Mouse (Mus musculus): ENCODE measurements around the gene Prkn. TPM values are rescaled to one million over a fixed set of nuclear protein-coding genes. Genes with fewer than 3 reads are reported as not detected.

Gene Prkn
- polyA plus RNA-seq, 1 experiment from 2014 or later: 1.5 TPM

DNA sequence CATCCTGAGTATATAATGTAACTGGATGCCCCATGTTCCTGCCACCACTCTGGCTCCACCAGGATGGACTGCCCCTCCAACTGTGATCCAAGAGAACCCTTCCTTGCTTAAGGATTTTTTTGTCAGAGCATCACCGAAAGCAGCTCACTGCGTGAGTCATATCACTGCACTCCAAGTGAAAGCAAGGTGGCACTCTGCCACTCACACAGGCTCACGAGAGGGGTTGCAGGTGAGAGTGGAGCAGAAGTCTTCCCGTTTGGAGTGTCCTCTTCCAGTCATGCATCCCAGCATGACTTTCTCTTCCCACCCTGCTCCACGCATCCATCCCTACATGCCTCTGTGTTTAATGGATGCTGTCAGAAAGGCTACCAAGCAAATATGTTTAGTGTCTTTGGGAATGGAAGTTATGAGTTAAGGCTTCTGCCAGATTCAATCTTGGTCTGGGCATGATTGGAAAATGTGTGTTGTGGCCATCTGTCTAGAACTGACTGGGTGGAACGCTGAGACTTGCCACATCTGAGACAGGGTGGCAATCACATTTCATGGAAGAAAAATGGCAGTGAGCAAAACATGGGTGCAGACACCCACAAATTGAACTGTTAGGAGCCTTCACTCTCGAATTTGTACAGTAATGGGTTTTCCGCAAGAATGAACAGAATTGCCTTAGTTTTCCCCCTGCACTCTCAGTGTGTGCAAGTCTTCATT, 778.9 kb downstream of the Prkn start:
- no peak overlapping the region for H3K9ac ChIP-seq (replicated peaks)
- H3K36me3 ChIP-seq: no peaks in the 10 kb centered on the region
- no peak overlapping the region for H3K4me2 ChIP-seq
- ATAC-seq (ENCODE audit: insufficient number of reproducible peaks, insufficient read depth, low FRiP score, low TSS enrichment, low read depth): no peak
- WGBS: 88% methylated on average over 8 of the region's 8 CpGs
- no peaks in the 10 kb centered on the region for H3K4me1 ChIP-seq (replicated peaks)
- H3K4me3 ChIP-seq (replicated peaks): no peak overlapping the region
- no peaks in the 10 kb centered on the region for H3K9me3 ChIP-seq
- H3K27ac ChIP-seq: no peak overlapping the region
- 0 out of 2 replicates have a peak, but pooled peaks cover 5% of the 10 kb centered on the region for H3K27me3 ChIP-seq

DNA sequence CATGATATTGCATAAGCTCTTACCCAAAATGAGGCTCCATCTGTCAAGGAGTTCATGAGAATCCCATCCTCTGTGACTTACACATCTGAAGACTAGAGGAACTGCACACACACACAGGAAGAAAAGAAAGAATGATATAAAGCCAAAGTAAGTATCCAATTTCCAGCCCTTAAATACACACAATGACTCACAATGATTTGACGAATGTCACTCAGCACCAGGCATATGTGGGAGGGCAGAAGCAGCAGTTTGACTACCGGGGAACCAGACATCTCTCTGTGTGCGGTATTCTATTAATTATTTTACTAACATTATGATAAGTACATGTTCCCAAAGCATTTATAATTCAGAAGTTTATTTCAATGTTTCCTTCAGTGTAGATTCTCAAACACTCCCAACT, 780.6 kb downstream of the Prkn start:
- H3K4me1 ChIP-seq (replicated peaks): no peaks in the 10 kb centered on the region
- H3K27me3 ChIP-seq: no peaks in the 10 kb centered on the region
- H3K9ac ChIP-seq (replicated peaks): no peak overlapping the region
- ATAC-seq (ENCODE audit: insufficient number of reproducible peaks, insufficient read depth, low FRiP score, low TSS enrichment, low read depth): no peak
- H3K27ac ChIP-seq: no peak overlapping the region
- no peak overlapping the region for H3K4me3 ChIP-seq (replicated peaks)
- no peak overlapping the region for H3K4me2 ChIP-seq
- no peaks in the 10 kb centered on the region for H3K9me3 ChIP-seq
- H3K36me3 ChIP-seq: no peaks in the 10 kb centered on the region
- WGBS: 91% methylated on average over 3 of the region's 3 CpGs

DNA sequence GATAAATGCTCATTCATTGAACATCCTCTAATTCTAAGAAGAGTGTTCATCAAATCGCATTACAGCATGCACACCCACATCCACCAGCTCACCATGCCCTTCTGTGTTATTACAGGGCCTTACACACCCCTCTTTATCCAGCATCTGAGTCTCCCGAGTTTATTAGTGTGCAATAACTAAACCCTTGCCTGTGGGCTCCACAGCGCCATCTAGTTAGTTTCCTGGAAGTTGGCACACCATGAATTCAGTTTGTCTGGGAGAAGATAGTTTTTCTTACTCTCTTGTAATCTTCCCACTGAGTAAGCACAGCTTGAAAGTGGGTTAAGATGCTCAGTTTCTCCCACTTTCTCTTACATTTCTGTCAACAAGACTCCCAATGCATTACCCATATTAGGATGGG, 781.3 kb downstream of the Prkn start:
- Histone ChIP-seq H3K36me3 (no peaks in the 10 kb centered on the region), H3K27ac (no peak overlapping the region), H3K4me3 (replicated peaks) (no peak overlapping the region), H3K4me2 (no peak overlapping the region), H3K9me3 (no peaks in the 10 kb centered on the region), H3K9ac (replicated peaks) (no peak overlapping the region), H3K27me3 (no peaks in the 10 kb centered on the region), H3K4me1 (replicated peaks) (no peaks in the 10 kb centered on the region)
- no peak for ATAC-seq (ENCODE audit: insufficient number of reproducible peaks, insufficient read depth, low FRiP score, low TSS enrichment, low read depth)
- WGBS: 57% methylated on average over 3 of the region's 3 CpGs

DNA sequence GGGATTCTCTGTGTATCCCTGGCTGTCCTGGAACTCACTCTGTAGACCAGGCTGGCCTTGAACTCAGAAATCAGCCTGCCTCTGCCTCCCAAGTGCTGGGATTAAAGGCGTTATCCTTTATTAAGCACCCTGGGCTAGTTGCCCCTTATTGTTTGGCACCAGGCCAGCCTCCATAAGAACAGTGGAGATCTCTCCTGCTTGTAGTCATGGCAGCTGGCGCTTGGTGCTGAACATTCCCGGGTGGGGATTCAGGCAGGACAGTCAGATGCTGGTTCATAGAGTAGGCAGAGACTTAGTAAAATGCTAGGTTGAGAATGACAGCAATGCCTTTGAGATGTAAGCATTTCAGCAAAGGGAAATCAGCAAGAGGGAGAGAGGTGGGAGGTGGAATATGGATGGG, 786.1 kb downstream of the Prkn start:
- H3K27me3 ChIP-seq: no peaks in the 10 kb centered on the region

DNA sequence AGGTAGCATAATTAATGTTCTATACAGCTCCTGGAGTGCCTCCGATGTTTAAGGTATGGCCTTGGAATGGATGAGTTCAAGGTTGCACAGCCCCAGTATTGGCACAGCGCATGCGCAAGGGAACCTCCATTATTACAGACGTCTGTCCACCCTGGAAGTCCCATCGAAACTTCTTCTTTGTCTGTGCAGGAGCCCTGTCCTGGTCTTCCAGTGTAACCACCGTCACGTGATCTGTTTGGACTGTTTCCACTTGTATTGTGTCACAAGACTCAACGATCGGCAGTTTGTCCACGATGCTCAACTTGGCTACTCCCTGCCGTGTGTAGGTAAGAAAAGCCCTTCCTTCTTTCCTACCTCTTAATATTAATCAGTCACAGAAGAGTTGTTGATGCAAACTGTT, 794.9 kb downstream of the Prkn start:
- no peak for ATAC-seq (ENCODE audit: insufficient number of reproducible peaks, insufficient read depth, low FRiP score, low TSS enrichment, low read depth)
- WGBS: 93% methylated on average over 11 of the region's 11 CpGs
- H3K4me3 ChIP-seq (replicated peaks): no peak overlapping the region
- no peaks in the 10 kb centered on the region for H3K27me3 ChIP-seq
- H3K4me1 ChIP-seq (replicated peaks): no peaks in the 10 kb centered on the region
- no peaks in the 10 kb centered on the region for H3K9me3 ChIP-seq
- H3K27ac ChIP-seq: no peak overlapping the region
- H3K36me3 ChIP-seq: no peaks in the 10 kb centered on the region
- no peak overlapping the region for H3K9ac ChIP-seq (replicated peaks)
- no peak overlapping the region for H3K4me2 ChIP-seq

More for the DNA sequence above, 786.1 kb downstream of the Prkn start:
- H3K4me3 ChIP-seq (replicated peaks): no peak overlapping the region
- H3K4me2 ChIP-seq: no peak overlapping the region
- no peak overlapping the region for H3K9ac ChIP-seq (replicated peaks)
- no peaks in the 10 kb centered on the region for H3K36me3 ChIP-seq
- 91% methylated on average over 3 of the region's 3 CpGs for WGBS
- H3K27ac ChIP-seq: no peak overlapping the region
- no peak for ATAC-seq (ENCODE audit: insufficient number of reproducible peaks, insufficient read depth, low FRiP score, low TSS enrichment, low read depth)
- H3K4me1 ChIP-seq (replicated peaks): no peaks in the 10 kb centered on the region
- H3K9me3 ChIP-seq: no peaks in the 10 kb centered on the region

DNA sequence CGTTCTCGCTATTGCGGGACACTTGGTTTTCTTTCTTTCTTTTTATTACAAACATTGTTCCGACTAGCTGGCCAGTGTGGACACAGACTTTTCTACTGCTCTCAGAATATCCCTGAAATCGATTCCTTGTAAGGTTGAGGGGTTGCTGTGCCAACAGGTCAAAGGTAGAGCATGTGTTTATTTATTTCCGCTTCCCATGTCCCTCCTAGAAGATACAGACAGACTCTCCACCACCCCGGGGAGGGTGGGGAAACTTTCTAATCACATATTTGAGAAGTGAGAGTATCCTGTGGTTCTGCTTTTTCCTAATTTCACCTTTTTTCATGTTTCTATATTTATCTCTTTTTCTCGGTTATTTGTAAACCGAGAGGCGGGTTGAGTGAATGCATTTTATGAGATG, 797.5 kb downstream of the Prkn start:
- H3K4me2 ChIP-seq: no peak overlapping the region
- H3K9ac ChIP-seq (replicated peaks): no peak overlapping the region
- 86% methylated on average over 10 of the region's 10 CpGs for WGBS

DNA sequence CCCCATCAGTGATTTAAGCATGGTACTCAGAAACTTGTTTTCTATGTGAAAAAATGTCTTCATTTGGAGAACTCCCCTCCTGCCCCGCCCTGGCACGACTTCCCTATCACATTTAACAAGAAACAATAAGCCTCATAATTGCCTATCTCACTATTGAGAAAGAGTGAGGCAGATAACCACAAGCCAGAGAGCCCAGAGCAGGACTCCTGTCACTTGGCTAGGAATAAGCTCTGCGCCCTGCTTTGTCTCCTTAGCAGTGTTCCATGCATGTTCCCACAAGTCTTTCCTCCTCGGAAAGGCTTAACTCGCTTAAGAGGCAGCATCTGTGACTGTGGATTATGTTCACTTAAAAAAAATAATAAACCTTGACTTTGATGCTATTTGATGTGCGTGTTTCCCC, 798.3 kb downstream of the Prkn start:
- Histone ChIP-seq H3K9ac (replicated peaks) (no peak overlapping the region), H3K36me3 (no peaks in the 10 kb centered on the region), H3K27ac (no peak overlapping the region), H3K4me1 (replicated peaks) (no peaks in the 10 kb centered on the region), H3K4me3 (replicated peaks) (no peak overlapping the region), H3K4me2 (no peak overlapping the region), H3K27me3 (no peaks in the 10 kb centered on the region), H3K9me3 (no peaks in the 10 kb centered on the region)
- 84% methylated on average over 6 of the region's 6 CpGs for WGBS
- ATAC-seq (ENCODE audit: insufficient number of reproducible peaks, insufficient read depth, low FRiP score, low TSS enrichment, low read depth): no peak

More for the DNA sequence above, 797.5 kb downstream of the Prkn start:
- H3K27ac ChIP-seq: no peak overlapping the region
- no peaks in the 10 kb centered on the region for H3K27me3 ChIP-seq
- no peak overlapping the region for H3K4me3 ChIP-seq (replicated peaks)
- no peaks in the 10 kb centered on the region for H3K36me3 ChIP-seq
- no peaks in the 10 kb centered on the region for H3K4me1 ChIP-seq (replicated peaks)
- no peak for ATAC-seq (ENCODE audit: insufficient number of reproducible peaks, insufficient read depth, low FRiP score, low TSS enrichment, low read depth)
- H3K9me3 ChIP-seq: no peaks in the 10 kb centered on the region

DNA sequence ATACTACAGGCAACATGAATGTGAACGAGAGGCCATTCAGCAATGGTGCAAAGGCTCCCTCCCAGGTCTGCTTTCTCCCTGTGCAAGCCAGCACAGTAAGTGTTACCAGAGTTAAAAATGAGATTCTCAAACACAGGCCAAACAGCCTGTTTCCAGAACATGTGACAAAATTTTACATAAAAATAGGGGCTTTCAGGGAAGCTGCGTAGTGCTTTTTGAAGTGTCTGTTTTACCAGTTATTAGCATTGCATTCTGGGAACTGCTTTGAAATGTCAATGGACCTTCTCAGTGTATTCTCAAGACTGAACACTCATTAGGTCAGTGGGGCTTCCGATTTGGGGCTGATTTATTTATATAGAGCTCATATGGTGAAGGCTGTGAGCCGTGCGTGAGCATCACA, 799.6 kb downstream of the Prkn start:
- no peaks in the 10 kb centered on the region for H3K36me3 ChIP-seq
- H3K9ac ChIP-seq (replicated peaks): no peak overlapping the region
- no peaks in the 10 kb centered on the region for H3K4me1 ChIP-seq (replicated peaks)
- H3K27me3 ChIP-seq: no peaks in the 10 kb centered on the region
- no peak overlapping the region for H3K27ac ChIP-seq
- H3K9me3 ChIP-seq: no peaks in the 10 kb centered on the region
- H3K4me3 ChIP-seq (replicated peaks): no peak overlapping the region
- no peak for ATAC-seq (ENCODE audit: insufficient number of reproducible peaks, insufficient read depth, low FRiP score, low TSS enrichment, low read depth)
- H3K4me2 ChIP-seq: no peak overlapping the region
- 84% methylated on average over 5 of the region's 5 CpGs for WGBS

DNA sequence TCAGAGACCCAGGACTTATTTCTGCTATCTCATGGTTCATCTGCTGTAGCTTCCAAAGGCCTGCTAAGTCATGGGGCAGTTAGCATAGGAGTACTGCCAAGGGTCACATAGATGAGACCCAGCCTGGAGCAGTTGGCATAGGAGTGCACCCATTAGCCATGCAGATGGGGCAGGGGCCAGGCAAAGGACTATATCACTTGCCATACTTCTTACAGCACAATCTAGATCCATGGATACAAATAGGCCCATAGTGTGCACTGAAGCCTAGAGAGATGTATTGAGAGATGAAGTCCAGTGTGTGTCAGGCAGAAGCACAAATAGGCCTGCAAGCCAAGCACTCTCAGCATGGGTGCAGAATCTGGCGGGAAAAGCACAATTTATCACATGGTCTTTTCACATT, 802.1 kb downstream of the Prkn start:
- no peak for ATAC-seq (ENCODE audit: insufficient number of reproducible peaks, insufficient read depth, low FRiP score, low TSS enrichment, low read depth)
- Histone ChIP-seq H3K4me2 (no peak overlapping the region), H3K27me3 (no peaks in the 10 kb centered on the region), H3K4me1 (replicated peaks) (no peaks in the 10 kb centered on the region), H3K9ac (replicated peaks) (no peak overlapping the region), H3K9me3 (no peaks in the 10 kb centered on the region), H3K36me3 (no peaks in the 10 kb centered on the region), H3K4me3 (replicated peaks) (no peak overlapping the region), H3K27ac (no peak overlapping the region)
- WGBS: 71% methylated on average over 1 of the region's 1 CpGs

DNA sequence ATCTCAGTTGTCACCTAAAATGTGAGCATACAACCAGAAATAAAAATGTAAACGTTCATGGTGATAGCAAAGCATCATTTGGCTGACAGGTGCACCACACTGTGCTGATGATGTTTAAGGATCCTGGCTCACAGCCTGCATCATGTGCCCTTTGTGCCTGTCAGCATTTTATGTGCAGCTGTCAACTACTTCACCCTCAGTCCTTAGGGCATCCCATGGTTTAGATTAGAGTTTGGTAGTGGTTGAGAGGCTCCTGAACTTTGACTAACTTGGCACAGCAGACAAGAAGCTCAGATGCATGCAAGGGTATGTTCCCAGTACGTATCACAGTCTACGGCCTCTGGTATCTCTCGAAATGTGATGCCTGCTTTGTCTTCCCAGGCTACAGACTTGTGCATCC, 803.8 kb downstream of the Prkn start:
- H3K27me3 ChIP-seq: no peaks in the 10 kb centered on the region
- 84% methylated on average over 4 of the region's 4 CpGs for WGBS
- H3K27ac ChIP-seq: no peak overlapping the region
- no peak overlapping the region for H3K4me2 ChIP-seq
- H3K36me3 ChIP-seq: no peaks in the 10 kb centered on the region
- H3K9ac ChIP-seq (replicated peaks): no peak overlapping the region
- no peaks in the 10 kb centered on the region for H3K4me1 ChIP-seq (replicated peaks)
- H3K9me3 ChIP-seq: no peaks in the 10 kb centered on the region
- ATAC-seq (ENCODE audit: insufficient number of reproducible peaks, insufficient read depth, low FRiP score, low TSS enrichment, low read depth): no peak
- no peak overlapping the region for H3K4me3 ChIP-seq (replicated peaks)

DNA sequence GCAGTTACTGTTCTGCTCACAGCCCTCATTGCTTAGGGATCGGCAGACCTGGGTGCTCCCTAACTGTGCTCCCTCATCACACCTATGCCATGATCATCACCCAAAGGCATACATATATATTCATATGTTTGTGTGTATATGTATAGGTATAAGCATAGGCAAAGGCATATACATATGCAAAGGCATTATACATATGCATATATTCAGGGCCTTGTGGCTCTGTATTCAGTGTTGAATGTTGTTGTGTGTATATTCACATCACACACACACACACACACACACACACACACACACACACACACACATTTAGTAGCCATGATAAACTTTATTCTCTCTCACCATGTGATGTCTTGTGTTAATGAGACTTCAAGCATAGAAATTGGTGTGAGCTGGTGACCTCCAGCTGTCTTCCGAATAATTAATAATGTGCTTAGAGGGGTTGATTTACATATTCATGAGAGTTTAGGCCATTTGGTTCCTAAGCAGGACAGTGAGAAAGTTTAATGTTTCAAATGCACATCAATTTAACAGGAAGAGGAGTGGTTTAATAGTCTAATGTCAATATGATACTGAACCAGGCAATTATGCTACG, 804.8 kb downstream of the Prkn start:
- 92% methylated on average over 3 of the region's 3 CpGs for WGBS
- no peaks in the 10 kb centered on the region for H3K27me3 ChIP-seq
- no peak overlapping the region for H3K9ac ChIP-seq (replicated peaks)
- H3K4me3 ChIP-seq (replicated peaks): no peak overlapping the region
- H3K4me2 ChIP-seq: no peak overlapping the region
- H3K36me3 ChIP-seq: no peaks in the 10 kb centered on the region
- H3K4me1 ChIP-seq (replicated peaks): no peaks in the 10 kb centered on the region
- H3K27ac ChIP-seq: no peak overlapping the region
- no peak for ATAC-seq (ENCODE audit: insufficient number of reproducible peaks, insufficient read depth, low FRiP score, low TSS enrichment, low read depth)
- no peaks in the 10 kb centered on the region for H3K9me3 ChIP-seq

DNA sequence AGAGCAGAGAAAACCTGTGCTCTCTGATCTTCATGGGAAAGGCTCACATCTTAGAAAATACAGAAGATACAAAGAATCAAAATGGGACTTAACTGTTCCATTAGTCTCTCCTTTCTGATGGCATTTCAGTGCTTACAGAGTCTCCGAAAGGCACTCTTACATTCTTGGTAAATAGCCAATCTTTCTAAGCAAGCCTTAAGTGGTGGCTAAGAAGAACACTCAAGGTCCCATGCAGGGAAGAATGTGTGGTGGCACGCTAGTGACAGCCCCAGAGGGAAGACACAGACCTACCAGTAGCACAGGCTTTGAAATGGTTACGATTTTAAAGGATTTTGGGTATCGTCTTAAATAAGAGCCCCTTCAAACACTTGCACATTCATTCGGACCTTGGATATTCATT, 816.2 kb downstream of the Prkn start:
- no peak for ATAC-seq (ENCODE audit: insufficient number of reproducible peaks, insufficient read depth, low FRiP score, low TSS enrichment, low read depth)
- Histone ChIP-seq H3K4me2 (no peak overlapping the region), H3K9ac (replicated peaks) (no peak overlapping the region), H3K9me3 (no peaks in the 10 kb centered on the region), H3K4me1 (replicated peaks) (0 out of 2 replicates have a peak, but pooled peaks cover 4% of the 10 kb centered on the region), H3K27ac (no peak overlapping the region), H3K4me3 (replicated peaks) (no peak overlapping the region), H3K36me3 (no peaks in the 10 kb centered on the region), H3K27me3 (no peaks in the 10 kb centered on the region)
- WGBS: 81% methylated on average over 5 of the region's 5 CpGs

Data from limb, embryonic 12.5 days (tissue).